Mouse (Mus musculus): ENCODE measurements around the gene Slx4. TPM values are rescaled to one million over a fixed set of nuclear protein-coding genes. Genes with fewer than 3 reads are reported as not detected.
"Not testable (repeated sequence)": the region's sequence is repeated elsewhere in the genome, so short reads cannot be mapped to it uniquely, and the experiment has no call there.

The Slx4 gene
- polyA plus RNA-seq, 1 experiment from 2014 or later: 10.5 TPM

DNA sequence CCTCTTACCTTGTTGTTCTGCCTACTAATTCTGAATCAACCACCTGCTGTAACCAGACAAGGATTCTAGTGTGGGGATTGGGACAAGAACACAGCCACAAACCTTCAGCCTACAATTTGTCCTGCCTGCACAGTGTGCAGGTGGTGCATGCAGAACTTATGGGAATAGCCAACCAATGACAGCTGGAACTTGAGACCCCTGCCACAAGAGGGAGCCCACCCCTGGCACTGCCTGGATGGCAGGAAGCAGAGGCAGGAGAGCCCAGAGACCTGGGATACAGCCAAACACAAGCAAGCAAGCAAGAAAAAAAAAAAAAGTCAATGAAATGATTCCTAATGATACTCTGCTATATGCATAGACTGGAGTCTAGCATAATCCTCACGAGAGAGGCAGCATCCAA is 17.7 kb upstream of the Slx4 start:
- Histone ChIP-seq H3K4me3 (ENCODE audit: low read length) (no peak overlapping the region), H3K9me3 (ENCODE audit: control insufficient read depth, low read length) (no peaks in the 10 kb centered on the region), H3K9ac (ENCODE audit: low read depth, low read length) (no peak overlapping the region), H3K36me3 (ENCODE audit: control insufficient read depth, insufficient read depth, low read length) (no peaks in the 10 kb centered on the region), H3K27ac (ENCODE audit: low read length) (no peak overlapping the region), H3K4me2 (ENCODE audit: low read depth, low read length) (no peak overlapping the region), H3K4me1 (ENCODE audit: control insufficient read depth, insufficient read depth, low read length) (no peaks in the 10 kb centered on the region), H3K27me3 (replicated peaks; ENCODE audit: control insufficient read depth, insufficient read depth, low read length) (no peaks in the 10 kb centered on the region)
- WGBS: 96% methylated on average over 1 of the region's 1 CpGs
- no peak for ATAC-seq

DNA sequence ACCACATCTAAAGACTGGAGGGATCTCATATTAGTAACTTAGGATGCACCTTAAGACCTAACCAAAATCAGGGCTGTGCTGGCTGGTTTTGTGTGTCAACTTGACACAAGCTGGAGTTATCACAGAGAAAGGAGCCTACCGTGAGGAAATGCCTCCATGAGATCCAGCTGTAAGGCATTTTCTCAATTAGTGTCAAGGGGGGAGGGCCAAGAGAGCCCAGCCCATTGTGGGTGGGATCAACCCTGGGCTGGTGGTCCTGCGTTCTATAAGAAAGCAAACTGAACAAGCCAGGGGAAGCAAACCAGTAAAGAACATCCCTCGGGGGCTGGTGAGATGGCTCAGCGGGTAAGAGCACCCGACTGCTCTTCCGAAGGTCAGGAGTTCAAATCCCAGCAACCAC is 13.9 kb upstream of the Slx4 start:
- H3K9ac ChIP-seq (ENCODE audit: low read depth, low read length); H3K36me3 ChIP-seq (ENCODE audit: control insufficient read depth, insufficient read depth, low read length); H3K4me3 ChIP-seq (ENCODE audit: low read length); ATAC-seq; H3K4me1 ChIP-seq (ENCODE audit: control insufficient read depth, insufficient read depth, low read length); H3K4me2 ChIP-seq (ENCODE audit: low read depth, low read length); H3K27me3 ChIP-seq (replicated peaks; ENCODE audit: control insufficient read depth, insufficient read depth, low read length); H3K9me3 ChIP-seq (ENCODE audit: control insufficient read depth, low read length); H3K27ac ChIP-seq (ENCODE audit: low read length): not testable (repeated sequence)
- 73% methylated on average over 6 of the region's 6 CpGs for WGBS

DNA sequence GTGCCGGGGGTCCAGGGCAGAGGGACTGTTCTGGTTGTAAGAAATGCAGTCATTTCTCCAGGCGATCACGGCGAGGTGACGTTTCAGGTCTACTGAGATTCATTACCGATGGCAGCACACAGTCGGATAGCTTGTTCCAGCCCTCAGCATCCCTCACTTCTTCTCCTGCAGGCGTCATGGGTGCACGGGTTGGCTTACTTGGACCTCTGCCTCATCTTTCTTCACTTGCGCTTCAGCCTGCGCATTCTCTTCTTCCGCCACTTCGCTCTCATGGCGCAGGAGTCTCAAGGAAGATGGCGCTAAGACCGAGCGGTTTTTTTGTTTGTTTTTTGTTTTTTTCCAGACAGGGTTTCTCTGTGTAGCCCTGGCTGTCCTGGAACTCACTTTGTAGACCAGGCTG is 13.2 kb upstream of the Slx4 start:
- H3K4me1 ChIP-seq (ENCODE audit: control insufficient read depth, insufficient read depth, low read length); H3K4me3 ChIP-seq (ENCODE audit: low read length); H3K9ac ChIP-seq (ENCODE audit: low read depth, low read length); H3K27ac ChIP-seq (ENCODE audit: low read length); H3K36me3 ChIP-seq (ENCODE audit: control insufficient read depth, insufficient read depth, low read length); H3K4me2 ChIP-seq (ENCODE audit: low read depth, low read length); H3K9me3 ChIP-seq (ENCODE audit: control insufficient read depth, low read length); H3K27me3 ChIP-seq (replicated peaks; ENCODE audit: control insufficient read depth, insufficient read depth, low read length); ATAC-seq: not testable (repeated sequence)
- 72% methylated on average over 17 of the region's 17 CpGs for WGBS

DNA sequence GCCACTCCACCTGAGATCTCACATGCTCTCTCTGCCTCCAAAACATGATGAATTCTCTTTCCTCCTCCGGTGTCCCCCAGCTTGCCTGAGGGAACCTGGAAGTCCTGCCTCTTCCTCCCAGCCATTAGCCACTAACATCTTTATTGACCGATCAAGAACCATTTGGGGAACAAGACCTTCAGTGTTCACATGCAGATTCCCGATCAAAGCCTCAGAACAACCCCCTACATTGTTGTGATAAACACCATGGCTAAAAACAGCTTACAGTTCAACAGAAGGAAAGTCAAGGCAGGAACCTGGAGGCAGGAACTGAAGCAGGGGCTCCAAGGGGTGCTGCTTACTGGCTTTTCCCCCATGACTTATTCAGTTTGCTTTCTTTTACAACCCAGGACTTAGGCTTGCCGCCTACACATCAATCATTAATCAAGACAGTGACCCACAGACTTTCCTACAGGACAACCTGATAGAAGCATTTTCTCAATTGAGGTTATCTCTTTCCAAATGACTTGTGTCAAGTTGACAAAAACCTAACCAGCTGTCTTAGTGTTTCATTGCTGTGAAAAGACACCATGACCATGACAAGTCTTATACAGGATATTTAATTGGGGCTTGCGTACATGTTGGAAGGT is 10.6 kb upstream of the Slx4 start:
- Histone ChIP-seq H3K9ac (ENCODE audit: low read depth, low read length) (no peak overlapping the region), H3K9me3 (ENCODE audit: control insufficient read depth, low read length) (no peaks in the 10 kb centered on the region), H3K36me3 (ENCODE audit: control insufficient read depth, insufficient read depth, low read length) (no peaks in the 10 kb centered on the region), H3K4me1 (ENCODE audit: control insufficient read depth, insufficient read depth, low read length) (no peaks in the 10 kb centered on the region), H3K27me3 (replicated peaks; ENCODE audit: control insufficient read depth, insufficient read depth, low read length) (no peaks in the 10 kb centered on the region), H3K27ac (ENCODE audit: low read length) (no peak overlapping the region), H3K4me3 (ENCODE audit: low read length) (no peak overlapping the region), H3K4me2 (ENCODE audit: low read depth, low read length) (no peak overlapping the region)
- ATAC-seq: no peak
- WGBS: 76% methylated on average over 5 of the region's 5 CpGs

DNA sequence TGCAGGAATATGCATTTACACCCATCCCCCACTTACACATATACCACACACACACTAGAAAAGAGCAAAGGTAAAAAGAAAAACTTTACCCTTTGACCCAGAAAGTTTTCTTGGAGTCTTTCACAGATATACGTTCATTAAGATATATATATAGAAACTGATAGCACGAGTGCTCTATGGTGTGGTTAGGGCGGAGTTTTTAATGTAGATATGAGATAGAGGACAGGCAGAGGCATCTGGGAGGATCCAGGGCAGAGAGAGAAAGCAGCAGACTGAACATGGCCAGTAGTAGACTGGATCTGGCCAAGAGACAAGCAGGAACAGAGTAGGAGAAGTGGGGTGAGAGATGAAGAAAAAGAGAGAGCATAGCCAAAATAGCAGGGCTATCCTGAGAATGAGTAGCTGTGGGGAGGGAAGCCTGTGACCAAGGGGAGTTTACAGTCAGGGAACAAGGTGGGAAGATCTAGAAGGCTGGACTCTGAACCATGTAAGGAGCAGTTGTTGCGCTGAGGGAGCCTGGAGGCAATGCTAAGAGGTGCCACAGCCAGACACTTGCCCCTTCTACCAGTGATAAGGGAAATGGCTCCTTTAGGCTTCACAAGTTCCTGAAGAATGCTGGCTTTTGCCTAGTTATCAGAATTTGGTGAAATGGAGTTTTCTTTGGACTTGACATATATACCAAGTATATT is 9.5 kb upstream of the Slx4 start:
- 60% methylated on average over 4 of the region's 4 CpGs for WGBS
- H3K36me3 ChIP-seq (ENCODE audit: control insufficient read depth, insufficient read depth, low read length): no peaks in the 10 kb centered on the region
- peak overlapping the region; percentile 54 for H3K27ac ChIP-seq (ENCODE audit: low read length)
- no peaks in the 10 kb centered on the region for H3K9me3 ChIP-seq (ENCODE audit: control insufficient read depth, low read length)
- H3K4me1 ChIP-seq (ENCODE audit: control insufficient read depth, insufficient read depth, low read length): no peaks in the 10 kb centered on the region
- no peak overlapping the region for H3K4me2 ChIP-seq (ENCODE audit: low read depth, low read length)
- H3K9ac ChIP-seq (ENCODE audit: low read depth, low read length): no peak overlapping the region
- ATAC-seq: peak; percentile 94
- H3K27me3 ChIP-seq (replicated peaks; ENCODE audit: control insufficient read depth, insufficient read depth, low read length): no peaks in the 10 kb centered on the region
- H3K4me3 ChIP-seq (ENCODE audit: low read length): no peak overlapping the region

DNA sequence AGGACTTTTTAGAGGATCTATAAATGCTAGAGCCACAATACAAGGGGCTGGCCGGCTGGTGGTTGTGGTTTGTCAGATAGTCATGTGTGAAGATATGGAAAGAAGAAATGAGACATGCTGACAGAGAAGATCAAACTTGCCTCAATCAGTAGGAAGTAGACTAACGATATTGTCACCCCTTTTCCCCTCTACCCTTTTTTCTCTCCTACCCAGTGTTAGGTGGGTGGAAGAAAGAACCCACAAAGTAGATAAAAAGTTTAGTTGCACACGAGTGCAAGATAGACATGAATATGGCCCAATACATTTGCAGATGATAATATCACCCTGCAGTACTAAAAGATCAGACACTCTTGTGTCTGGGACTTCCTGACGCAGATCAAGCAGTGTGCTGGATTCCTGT is 15.2 kb downstream of the Slx4 start:
- no peaks in the 10 kb centered on the region for H3K9me3 ChIP-seq (ENCODE audit: control insufficient read depth, low read length)
- H3K4me3 ChIP-seq (ENCODE audit: low read length): no peak overlapping the region
- no peak overlapping the region for H3K9ac ChIP-seq (ENCODE audit: low read depth, low read length)
- H3K4me1 ChIP-seq (ENCODE audit: control insufficient read depth, insufficient read depth, low read length): no peaks in the 10 kb centered on the region
- H3K27me3 ChIP-seq (replicated peaks; ENCODE audit: control insufficient read depth, insufficient read depth, low read length): no peaks in the 10 kb centered on the region
- WGBS: 90% methylated on average over 4 of the region's 4 CpGs
- peaks cover 41% of the 10 kb centered on the region for H3K36me3 ChIP-seq (ENCODE audit: control insufficient read depth, insufficient read depth, low read length)
- H3K27ac ChIP-seq (ENCODE audit: low read length): no peak overlapping the region
- ATAC-seq: no peak
- no peak overlapping the region for H3K4me2 ChIP-seq (ENCODE audit: low read depth, low read length)

DNA sequence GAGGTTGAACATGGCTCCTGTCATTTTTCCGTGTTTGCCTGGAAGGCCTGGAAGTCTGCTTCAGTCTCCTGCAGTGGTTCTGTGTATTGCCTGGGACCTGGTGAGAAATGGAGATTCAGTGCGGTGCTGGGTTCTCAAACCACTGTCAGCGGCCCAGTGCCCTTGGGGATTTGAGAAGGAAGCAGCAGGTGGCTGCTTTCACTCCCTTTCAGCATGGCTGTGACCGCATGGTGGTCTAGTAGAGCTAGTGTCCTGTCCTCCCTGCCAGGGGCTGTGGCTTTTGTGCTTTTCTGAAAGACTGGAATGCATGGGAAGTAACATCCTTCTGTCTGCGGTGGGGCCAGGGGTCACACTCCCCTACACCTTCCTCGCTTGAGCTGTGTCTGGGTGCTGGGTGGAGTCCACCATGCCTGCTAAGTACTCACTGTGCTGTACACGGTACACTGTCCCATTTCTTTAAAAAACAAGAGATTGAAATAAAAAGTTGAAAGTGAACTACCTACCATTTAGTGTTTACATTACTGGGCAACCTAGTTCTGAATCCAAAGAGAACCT is 20.3 kb downstream of the Slx4 start:
- peaks cover 51% of the 10 kb centered on the region for H3K36me3 ChIP-seq (ENCODE audit: control insufficient read depth, insufficient read depth, low read length)
- H3K27ac ChIP-seq (ENCODE audit: low read length): no peak overlapping the region
- H3K4me3 ChIP-seq (ENCODE audit: low read length): no peak overlapping the region
- no peak for ATAC-seq
- no peaks in the 10 kb centered on the region for H3K4me1 ChIP-seq (ENCODE audit: control insufficient read depth, insufficient read depth, low read length)
- no peaks in the 10 kb centered on the region for H3K9me3 ChIP-seq (ENCODE audit: control insufficient read depth, low read length)
- no peaks in the 10 kb centered on the region for H3K27me3 ChIP-seq (replicated peaks; ENCODE audit: control insufficient read depth, insufficient read depth, low read length)
- 84% methylated on average over 7 of the region's 7 CpGs for WGBS
- H3K9ac ChIP-seq (ENCODE audit: low read depth, low read length): no peak overlapping the region
- no peak overlapping the region for H3K4me2 ChIP-seq (ENCODE audit: low read depth, low read length)

DNA sequence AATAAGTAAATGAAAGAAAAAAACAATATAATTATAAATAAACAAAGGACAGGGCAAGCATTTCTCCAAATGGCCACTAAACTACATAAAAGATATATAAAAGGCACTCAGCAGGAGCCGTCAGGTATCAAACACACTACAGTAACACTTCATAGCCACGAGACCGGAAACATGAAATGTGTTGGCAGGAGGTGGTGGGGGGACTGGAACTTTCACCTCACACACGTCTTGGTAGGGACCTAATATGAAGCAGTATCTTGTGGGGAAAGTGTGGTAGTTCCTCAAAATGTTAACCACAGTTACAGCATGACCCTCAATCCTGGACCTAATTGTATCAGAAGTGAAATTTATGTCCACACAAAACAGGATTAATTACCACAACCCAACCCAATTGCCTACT is 21.4 kb downstream of the Slx4 start:
- WGBS: 92% methylated on average over 4 of the region's 4 CpGs
- H3K9me3 ChIP-seq (ENCODE audit: control insufficient read depth, low read length): no peaks in the 10 kb centered on the region
- peaks cover 46% of the 10 kb centered on the region for H3K36me3 ChIP-seq (ENCODE audit: control insufficient read depth, insufficient read depth, low read length)
- H3K27ac ChIP-seq (ENCODE audit: low read length): no peak overlapping the region
- no peak overlapping the region for H3K4me3 ChIP-seq (ENCODE audit: low read length)
- no peak overlapping the region for H3K4me2 ChIP-seq (ENCODE audit: low read depth, low read length)
- no peaks in the 10 kb centered on the region for H3K27me3 ChIP-seq (replicated peaks; ENCODE audit: control insufficient read depth, insufficient read depth, low read length)
- no peak overlapping the region for H3K9ac ChIP-seq (ENCODE audit: low read depth, low read length)
- H3K4me1 ChIP-seq (ENCODE audit: control insufficient read depth, insufficient read depth, low read length): no peaks in the 10 kb centered on the region
- no peak for ATAC-seq

DNA sequence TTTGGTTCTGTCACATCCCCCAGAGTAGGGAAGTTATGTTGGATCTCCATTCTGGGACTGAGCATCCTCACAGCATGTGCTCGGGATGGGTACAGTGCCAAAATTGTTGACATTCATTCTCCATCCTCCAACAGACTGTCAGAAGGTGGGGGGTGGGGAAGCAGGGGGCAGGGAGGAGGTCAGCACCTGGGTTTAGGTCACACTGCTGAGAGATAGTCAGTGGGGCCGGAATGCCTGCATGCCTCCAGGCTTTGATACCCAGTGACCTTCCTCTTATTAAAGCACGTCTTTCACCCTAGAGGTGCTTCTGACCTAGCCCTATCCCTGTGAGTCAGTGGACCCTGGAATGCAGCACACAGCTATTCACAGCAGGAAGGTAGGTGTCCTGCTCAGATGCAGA is 26.9 kb downstream of the Slx4 start:
- no peak overlapping the region for H3K4me3 ChIP-seq (ENCODE audit: low read length)
- peaks cover 22% of the 10 kb centered on the region for H3K36me3 ChIP-seq (ENCODE audit: control insufficient read depth, insufficient read depth, low read length)
- peaks cover 8% of the 10 kb centered on the region for H3K4me1 ChIP-seq (ENCODE audit: control insufficient read depth, insufficient read depth, low read length)
- H3K27ac ChIP-seq (ENCODE audit: low read length): no peak overlapping the region
- no peaks in the 10 kb centered on the region for H3K27me3 ChIP-seq (replicated peaks; ENCODE audit: control insufficient read depth, insufficient read depth, low read length)
- ATAC-seq: no peak
- H3K9me3 ChIP-seq (ENCODE audit: control insufficient read depth, low read length): no peaks in the 10 kb centered on the region
- 56% methylated on average over 3 of the region's 3 CpGs for WGBS
- H3K9ac ChIP-seq (ENCODE audit: low read depth, low read length): no peak overlapping the region
- no peak overlapping the region for H3K4me2 ChIP-seq (ENCODE audit: low read depth, low read length)
